Mouse (Mus musculus) embryonic facial prominence, embryonic 15.5 days (tissue): ENCODE data around the gene Gpr18. TPM values are rescaled to one million over a fixed set of nuclear protein-coding genes. Genes with fewer than 3 reads are reported as not detected.
"Not testable (repeated sequence)": the region's sequence is repeated elsewhere in the genome, so short reads cannot be mapped to it uniquely, and the experiment has no call there.

ENCODE experiments used
- ATAC-seq: fragments of 200-750 bp; cut with Nextera tagmentation; 2 replicates; pipeline ENCODE4 v1.8.0; 2017; ENCODE audit warnings: low read depth, moderate TSS enrichment; ENCODE audit not compliant: insufficient number of reproducible peaks, low FRiP score, low TSS enrichment
- H3K27ac ChIP-seq: fragments of 300-500 bp; sonication (generic); replicated peaks from 2 replicates; pipeline ENCODE4 v1.5.1; 2015; ENCODE audit warnings: mild to moderate bottlenecking, inconsistent platforms
- H3K27me3 ChIP-seq: fragments of 300-500 bp; sonication (generic); 2 replicates; pipeline ENCODE4 v1.6.1; 2015; ENCODE audit warnings: inconsistent platforms
- H3K36me3 ChIP-seq: fragments of 300-500 bp; sonication (generic); 2 replicates; pipeline ENCODE4 v1.6.1; 2015; ENCODE audit warnings: mild to moderate bottlenecking, inconsistent platforms
- H3K4me1 ChIP-seq: fragments of 300-500 bp; sonication (generic); 2 replicates; pipeline ENCODE4 v1.6.1; 2015; ENCODE audit warnings: inconsistent platforms
- H3K4me2 ChIP-seq: fragments of 300-500 bp; sonication (generic); replicated peaks from 2 replicates; pipeline ENCODE4 v1.6.1; 2015; ENCODE audit warnings: mild to moderate bottlenecking, inconsistent platforms
- H3K4me3 ChIP-seq: fragments of 300-500 bp; sonication (generic); replicated peaks from 2 replicates; pipeline ENCODE4 v1.5.1; 2015; ENCODE audit warnings: mild to moderate bottlenecking, inconsistent platforms
- H3K9ac ChIP-seq: fragments of 300-500 bp; sonication (generic); 2 replicates; pipeline ENCODE4 v1.6.1; 2015; ENCODE audit warnings: inconsistent platforms
- H3K9me3 ChIP-seq: fragments of 300-500 bp; sonication (generic); replicated peaks from 2 replicates; pipeline ENCODE4 v1.6.1; 2016; ENCODE audit warnings: inconsistent platforms
- WGBS: fragments of 180-500 bp; shearing (Covaris S2); methylation state at CpG from one replicate; pipeline ENCODE4 v1.1.7; 2015; 5-methylcytosine and 5-hydroxymethylcytosine counted together
- polyA plus RNA-seq: library from polyadenylated mRNA; unstranded; fragments of >200 nt; fragmentation: Nextera tagmentation; extraction: Ambion mirVana; gene quantifications from 2 replicates; pipeline ENCODE4 v1.2.1, GENCODE M21; 2015

Gene Gpr18
- polyA plus RNA-seq, 1 experiment from 2014 or later: 0.21 TPM

DNA sequence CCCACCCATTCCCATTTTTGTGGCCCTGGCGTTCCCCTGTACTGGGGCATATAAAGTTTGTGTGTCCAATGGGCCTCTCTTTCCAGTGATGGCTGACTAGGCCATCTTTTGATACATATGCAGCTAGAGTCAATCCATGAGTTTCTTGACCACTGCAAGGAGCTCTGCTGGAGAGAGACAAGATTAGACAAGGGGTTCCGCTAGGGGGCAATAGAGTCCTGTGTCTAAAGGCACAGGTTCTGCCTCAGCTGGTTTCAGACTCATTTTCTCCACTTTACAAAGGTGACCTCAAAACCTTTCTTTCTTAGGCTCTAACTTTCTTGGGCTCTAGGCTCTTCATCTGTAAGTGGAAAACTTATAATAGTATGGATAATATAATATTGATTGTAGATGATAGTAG lies 50.4 kb downstream of the Gpr18 start:
- H3K4me1 ChIP-seq, H3K9me3 ChIP-seq, H3K27me3 ChIP-seq, H3K9ac ChIP-seq, H3K36me3 ChIP-seq, H3K4me3 ChIP-seq, H3K27ac ChIP-seq, H3K4me2 ChIP-seq, ATAC-seq: not testable (repeated sequence)
- WGBS: 20% methylated on average over 2 of the region's 2 CpGs

Other genes starting within 250 kb of the Gpr18 start
- 8.7 and 9.8 TPM in 2 replicates for gene Dock9, start 117.9 kb downstream of the Gpr18 start, polyA plus RNA-seq
- 67.3 and 67.5 TPM in 2 replicates for gene Ubac2, start 37.2 kb downstream of the Gpr18 start, polyA plus RNA-seq
- gene Gpr183, start 49.4 kb upstream of the Gpr18 start, polyA plus RNA-seq: 4.9 and 5.0 TPM in 2 replicates
- not detected in 2 replicates for gene Timm8a2, start 118.9 kb upstream of the Gpr18 start, polyA plus RNA-seq
- gene Tm9sf2, start 191.3 kb upstream of the Gpr18 start, polyA plus RNA-seq: 156 and 171 TPM in 2 replicates